Mouse (Mus musculus) midbrain, embryonic 15.5 days (tissue): ENCODE measurements around the gene Naa40. TPM values are rescaled to one million over a fixed set of nuclear protein-coding genes. Genes with fewer than 3 reads are reported as not detected.

Experiments used
- ATAC-seq: fragments of 200-750 bp; cut with Nextera tagmentation; replicated peaks from 2 replicates; pipeline ENCODE4 v1.8.0; 2017; ENCODE audit warnings: moderate TSS enrichment
- H3K27ac ChIP-seq: fragments of 300-500 bp; sonication (generic); 2 replicates; pipeline ENCODE4 v1.5.1; 2015; ENCODE audit warnings: mild to moderate bottlenecking, inconsistent platforms
- H3K27me3 ChIP-seq: fragments of 300-500 bp; sonication (generic); replicated peaks from 2 replicates; pipeline ENCODE4 v1.6.1; 2015; ENCODE audit warnings: inconsistent platforms
- H3K36me3 ChIP-seq: fragments of 300-500 bp; sonication (generic); replicated peaks from 2 replicates; pipeline ENCODE4 v1.6.1; 2015; ENCODE audit warnings: inconsistent platforms
- H3K4me1 ChIP-seq: fragments of 300-500 bp; sonication (generic); 2 replicates; pipeline ENCODE4 v1.6.1; 2015; ENCODE audit warnings: inconsistent platforms
- H3K4me2 ChIP-seq: fragments of 300-500 bp; sonication (generic); 2 replicates; pipeline ENCODE4 v1.6.1; 2015; ENCODE audit warnings: inconsistent platforms, mild to moderate bottlenecking, moderate library complexity
- H3K4me3 ChIP-seq: fragments of 300-500 bp; sonication (generic); 2 replicates; pipeline ENCODE4 v1.5.1; 2015; ENCODE audit warnings: mild to moderate bottlenecking, inconsistent platforms
- H3K9ac ChIP-seq: fragments of 300-500 bp; sonication (generic); 2 replicates; pipeline ENCODE4 v1.6.1; 2015; ENCODE audit warnings: mild to moderate bottlenecking, inconsistent platforms
- H3K9me3 ChIP-seq: fragments of 300-500 bp; sonication (generic); 2 replicates; pipeline ENCODE4 v1.6.1; 2016; ENCODE audit warnings: inconsistent platforms
- WGBS: fragments of 180-500 bp; shearing (Covaris S2); methylation state at CpG from one replicate; pipeline ENCODE4 v1.1.7; 2015; ENCODE audit warnings: mixed read lengths; 5-methylcytosine and 5-hydroxymethylcytosine counted together
- polyA plus RNA-seq: library from polyadenylated mRNA; unstranded; fragments of >200 nt; fragmentation: Nextera tagmentation; extraction: Ambion mirVana; gene quantifications from 2 replicates; pipeline ENCODE4 v1.2.1, GENCODE M21; 2015

Gene Naa40
- polyA plus RNA-seq, 1 experiment from 2014 or later = 75.1 TPM

DNA sequence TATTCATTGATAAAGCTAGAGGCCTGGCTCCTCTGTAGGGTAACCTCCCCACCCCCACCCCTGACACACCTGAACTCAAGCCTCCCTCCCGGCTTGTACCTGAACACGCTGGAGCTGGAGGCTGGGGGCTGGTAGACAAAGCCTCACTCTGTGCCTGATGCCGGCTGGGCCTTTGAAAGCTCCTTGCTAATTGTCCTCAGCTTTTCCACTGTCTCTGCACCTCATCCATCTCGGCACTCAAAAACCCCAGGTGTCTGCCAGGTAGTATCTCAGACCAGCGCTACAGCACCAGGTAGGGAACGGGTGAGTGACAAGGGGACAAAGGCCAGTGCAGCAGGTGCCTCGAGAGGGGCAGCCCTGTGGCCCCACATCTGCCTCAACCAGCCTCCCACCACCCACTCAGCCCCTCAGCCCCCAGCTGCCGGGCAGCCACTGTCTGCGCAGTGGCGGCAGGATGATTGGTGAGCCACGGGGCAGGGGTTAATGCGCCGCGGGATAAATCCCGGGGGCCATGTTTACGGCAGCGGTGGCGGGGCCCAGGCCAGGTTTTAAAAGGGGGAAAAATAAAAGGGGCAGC, 55.2 kb downstream of the Naa40 start:
- H3K9me3 ChIP-seq = no peaks in the 10 kb centered on the region
- H3K27me3 ChIP-seq = peaks cover 32% of the 10 kb centered on the region
- H3K4me2 ChIP-seq = peak overlapping the region; percentile 11; the same call in 1 of the 2 replicates
- WGBS = 8% methylated on average over 18 of the region's 18 CpGs
- ATAC-seq = no peak
- H3K36me3 ChIP-seq = no peaks in the 10 kb centered on the region
- no peak overlapping the region for H3K9ac ChIP-seq
- H3K27ac ChIP-seq = no peak overlapping the region
- H3K4me1 ChIP-seq = peaks cover 38% of the 10 kb centered on the region
- H3K4me3 ChIP-seq = no peak overlapping the region

DNA sequence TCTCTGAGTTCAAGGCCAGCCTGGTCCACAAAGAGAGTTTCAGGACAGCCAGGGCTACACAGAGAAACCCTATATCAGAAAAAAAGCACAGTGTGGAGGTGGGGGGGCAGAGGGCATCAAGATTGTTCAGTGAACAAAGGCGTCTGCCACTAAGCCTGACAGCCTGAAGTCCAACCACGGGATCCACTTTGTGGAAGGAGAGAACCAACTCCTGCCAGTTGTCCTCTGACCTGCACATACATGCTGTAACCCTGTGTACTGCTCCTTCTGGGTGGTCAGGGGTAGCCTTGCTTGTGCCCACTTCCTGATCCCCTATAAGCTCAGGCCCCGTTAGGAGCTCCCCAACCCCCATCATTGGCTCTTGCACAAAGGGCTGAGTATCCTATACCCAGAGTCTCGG, 55.9 kb downstream of the Naa40 start:
- Histone ChIP-seq H3K4me2 (no peak overlapping the region), H3K4me1 (peaks cover 38% of the 10 kb centered on the region), H3K4me3 (no peak overlapping the region), H3K9ac (no peak overlapping the region), H3K36me3 (no peaks in the 10 kb centered on the region), H3K27me3 (peaks cover 35% of the 10 kb centered on the region), H3K27ac (no peak overlapping the region), H3K9me3 (no peaks in the 10 kb centered on the region)
- ATAC-seq = no peak
- 37% methylated on average over 4 of the region's 4 CpGs for WGBS

DNA sequence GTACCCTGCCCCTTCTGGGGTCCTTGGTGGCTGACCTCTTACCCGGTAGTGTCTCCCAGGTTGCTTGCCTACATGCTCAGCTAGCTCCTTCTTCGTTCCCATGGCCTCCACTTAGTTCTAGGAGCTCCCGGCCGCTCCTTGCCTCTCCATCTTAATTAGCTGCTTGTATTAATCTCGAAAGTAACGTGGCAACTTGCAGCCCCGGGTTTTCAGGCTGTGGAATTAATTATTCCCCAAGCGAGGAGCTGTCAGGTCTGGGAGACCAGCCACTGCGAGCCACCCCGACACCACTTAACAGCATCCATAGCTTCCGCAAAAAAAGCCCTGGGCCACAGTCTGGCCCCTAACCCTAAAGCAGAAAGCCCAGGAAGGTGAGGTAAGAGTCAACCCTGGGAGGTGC, 57.6 kb downstream of the Naa40 start:
- Histone ChIP-seq H3K36me3 (no peaks in the 10 kb centered on the region), H3K9me3 (no peaks in the 10 kb centered on the region), H3K4me3 (no peak overlapping the region), H3K4me1 (peaks cover 38% of the 10 kb centered on the region), H3K27ac (no peak overlapping the region), H3K27me3 (peaks cover 38% of the 10 kb centered on the region), H3K4me2 (no peak overlapping the region), H3K9ac (no peak overlapping the region)
- WGBS = 34% methylated on average over 11 of the region's 11 CpGs
- no peak for ATAC-seq

- H3K4me3 ChIP-seq = no peak overlapping the region
- no peak overlapping the region for H3K9ac ChIP-seq
- 0 out of 2 replicates have a peak overlapping the region, but pooled peaks have one; percentile 10 for H3K4me2 ChIP-seq
- H3K27me3 ChIP-seq = peaks cover 38% of the 10 kb centered on the region
- no peaks in the 10 kb centered on the region for H3K36me3 ChIP-seq
- peak; percentile 64 for ATAC-seq
- H3K27ac ChIP-seq = 0 out of 2 replicates have a peak overlapping the region, but pooled peaks have one; percentile 20
- no peaks in the 10 kb centered on the region for H3K9me3 ChIP-seq
- WGBS = 9% methylated on average over 23 of the region's 23 CpGs
- H3K4me1 ChIP-seq = peaks cover 42% of the 10 kb centered on the region
These were observed 58.6 kb downstream of the Naa40 start for GRCm38 (mm10) chr19:7182273-7182949.

GRCm38 (mm10) chr19:7181496-7181895, 59.5 kb downstream of the Naa40 start:
- ATAC-seq = no peak
- WGBS = 54% methylated on average over 7 of the region's 7 CpGs
- Histone ChIP-seq H3K9me3 (no peaks in the 10 kb centered on the region), H3K9ac (no peak overlapping the region), H3K36me3 (no peaks in the 10 kb centered on the region), H3K4me1 (peaks cover 42% of the 10 kb centered on the region), H3K27me3 (peaks cover 33% of the 10 kb centered on the region), H3K4me3 (no peak overlapping the region), H3K27ac (no peak overlapping the region), H3K4me2 (no peak overlapping the region)

- Histone ChIP-seq H3K27me3 (peaks cover 28% of the 10 kb centered on the region), H3K9me3 (no peaks in the 10 kb centered on the region), H3K4me2 (no peak overlapping the region), H3K9ac (no peak overlapping the region), H3K36me3 (no peaks in the 10 kb centered on the region), H3K4me3 (no peak overlapping the region), H3K4me1 (peaks cover 44% of the 10 kb centered on the region), H3K27ac (no peak overlapping the region)
- 73% methylated on average over 8 of the region's 8 CpGs for WGBS
- ATAC-seq = no peak
These were observed 60.1 kb downstream of the Naa40 start for GRCm38 (mm10) chr19:7180756-7181405.

- ATAC-seq = no peak
- Histone ChIP-seq H3K4me1 (peaks cover 37% of the 10 kb centered on the region), H3K9ac (no peak overlapping the region), H3K9me3 (no peaks in the 10 kb centered on the region), H3K36me3 (no peaks in the 10 kb centered on the region), H3K4me2 (no peak overlapping the region), H3K4me3 (no peak overlapping the region), H3K27ac (no peak overlapping the region), H3K27me3 (0 out of 2 replicates have a peak, but pooled peaks cover 16% of the 10 kb centered on the region)
- WGBS = 63% methylated on average over 3 of the region's 3 CpGs
These were observed 62.0 kb downstream of the Naa40 start for GRCm38 (mm10) chr19:7178841-7179452.

DNA sequence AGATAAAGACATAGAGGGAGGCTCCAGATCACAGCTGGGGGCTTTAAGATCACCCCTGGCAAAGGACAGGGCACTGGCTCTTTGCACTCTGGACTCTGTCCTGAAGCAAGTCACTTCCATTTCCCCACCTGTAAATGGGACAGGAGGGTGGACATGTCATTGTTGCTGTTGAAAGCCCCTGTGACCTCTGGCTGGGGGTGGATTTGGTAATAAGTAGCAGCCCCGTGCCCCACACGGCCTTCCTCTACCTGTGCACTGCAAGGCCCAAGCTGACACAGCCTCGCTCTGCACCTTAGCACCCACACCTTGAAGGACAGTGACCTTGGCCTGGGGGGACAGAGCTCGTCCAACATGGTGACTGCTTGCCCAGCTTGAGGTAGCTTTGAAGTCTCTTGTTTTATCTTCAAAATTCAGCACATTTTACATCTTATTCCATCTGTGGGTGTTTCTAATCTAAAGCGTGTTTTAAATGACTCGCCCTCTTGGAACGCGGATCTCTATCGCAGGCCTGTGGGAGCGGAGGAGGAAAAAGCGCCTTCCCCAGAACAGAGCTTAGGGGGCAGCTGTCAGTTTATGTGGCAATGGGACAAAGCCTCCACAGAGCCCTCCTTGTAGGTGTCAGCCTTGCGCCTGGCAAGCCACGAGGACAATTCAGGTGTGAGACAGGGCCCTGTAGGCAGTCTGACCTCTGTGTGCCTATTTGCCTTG, 63.0 kb downstream of the Naa40 start:
- no peak for ATAC-seq
- no peak overlapping the region for H3K4me3 ChIP-seq
- no peaks in the 10 kb centered on the region for H3K36me3 ChIP-seq
- H3K9ac ChIP-seq = no peak overlapping the region
- H3K27me3 ChIP-seq = 0 out of 2 replicates have a peak, but pooled peaks cover 12% of the 10 kb centered on the region
- H3K4me1 ChIP-seq = peaks cover 30% of the 10 kb centered on the region
- no peaks in the 10 kb centered on the region for H3K9me3 ChIP-seq
- H3K4me2 ChIP-seq = no peak overlapping the region
- no peak overlapping the region for H3K27ac ChIP-seq
- WGBS = 57% methylated on average over 13 of the region's 13 CpGs

DNA sequence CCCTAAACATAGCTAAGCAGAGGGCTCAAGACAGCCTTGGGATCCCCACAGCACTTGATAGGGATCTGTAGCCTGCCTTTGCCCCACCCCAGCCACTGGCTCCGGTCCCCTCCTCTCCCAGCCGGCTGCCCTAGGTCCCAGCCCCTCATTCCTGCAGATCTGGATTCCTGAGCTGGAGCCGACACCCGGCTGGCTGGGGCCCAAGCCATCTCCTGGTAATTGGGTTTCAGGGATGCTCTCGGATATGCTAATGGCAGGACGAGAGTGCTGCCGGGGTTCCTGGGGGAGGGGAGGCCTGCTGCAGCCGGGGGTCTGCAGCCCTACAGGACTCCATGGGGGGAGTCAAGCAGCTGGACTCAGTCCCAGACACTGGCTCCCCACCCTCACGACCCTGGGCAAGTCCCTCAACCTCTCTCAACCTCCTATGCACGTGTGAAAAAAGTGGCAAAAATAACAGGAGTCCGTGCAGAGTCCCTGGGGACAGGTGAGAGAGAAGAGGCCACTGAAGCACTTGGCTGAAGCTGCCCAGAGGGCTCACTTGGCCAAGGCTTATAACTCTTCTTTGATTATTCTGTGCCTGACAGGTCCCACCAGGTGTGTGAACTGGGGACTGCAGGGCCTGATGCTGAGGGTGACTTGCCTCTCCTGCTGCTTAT, 64.8 kb downstream of the Naa40 start:
- H3K36me3 ChIP-seq = no peaks in the 10 kb centered on the region
- peaks cover 31% of the 10 kb centered on the region for H3K4me1 ChIP-seq
- ATAC-seq = no peak
- H3K9me3 ChIP-seq = no peaks in the 10 kb centered on the region
- H3K9ac ChIP-seq = no peak overlapping the region; the same call in 1 of the 2 replicates
- 5% methylated on average over 11 of the region's 11 CpGs for WGBS
- no peak overlapping the region for H3K4me2 ChIP-seq
- H3K4me3 ChIP-seq = no peak overlapping the region
- H3K27ac ChIP-seq = no peak overlapping the region
- H3K27me3 ChIP-seq = 0 out of 2 replicates have a peak, but pooled peaks cover 8% of the 10 kb centered on the region
